Mouse (Mus musculus) G1E (cell line): ENCODE results near the gene Nkapd1.

Source experiments
- CTCF ChIP-seq: IDR thresholded peaks from 2 replicates; pipeline ENCODE4 v1.5.1; 2012; ENCODE audit warnings: low read depth, low read length, inconsistent platforms, mixed read lengths
- GATA1 ChIP-seq: IDR thresholded peaks from 2 replicates; pipeline ENCODE4 v1.6.1; 2012; ENCODE audit warnings: borderline replicate concordance, low read length, inconsistent platforms, mixed read lengths
- GATA2 ChIP-seq: IDR thresholded peaks from 2 replicates; pipeline ENCODE4 v1.6.1; 2012; ENCODE audit warnings: low read depth, low read length, inconsistent platforms, borderline replicate concordance
- TAL1 ChIP-seq: conservative IDR thresholded peaks from 2 replicates; pipeline ENCODE4 v1.6.1; 2012; ENCODE audit warnings: low read depth, low read length, inconsistent platforms, mixed read lengths

GRCm38 (mm10) chr9:50616766-50617603 is at the start of gene Nkapd1, which contains the start of gene Pih1d2:
- TF ChIP-seq CTCF (no peak), GATA1 (no peak), GATA2 (no peak), TAL1 (no peak)
